Mouse (Mus musculus) embryonic facial prominence, embryonic 15.5 days (tissue): ENCODE data around the gene Gnl3. TPM values are rescaled to one million over a fixed set of nuclear protein-coding genes. Genes with fewer than 3 reads are reported as not detected.
A peak's percentile ranks its signal among the peaks of the same experiment; 100 is the strongest.

Source experiments
- ATAC-seq: fragments of 200-750 bp; cut with Nextera tagmentation; 2 replicates; pipeline ENCODE4 v1.8.0; 2017; ENCODE audit warnings: low read depth, moderate TSS enrichment; ENCODE audit not compliant: insufficient number of reproducible peaks, low FRiP score, low TSS enrichment
- H3K27ac ChIP-seq: fragments of 300-500 bp; sonication (generic); replicated peaks from 2 replicates; pipeline ENCODE4 v1.5.1; 2015; ENCODE audit warnings: mild to moderate bottlenecking, inconsistent platforms
- H3K27me3 ChIP-seq: fragments of 300-500 bp; sonication (generic); 2 replicates; pipeline ENCODE4 v1.6.1; 2015; ENCODE audit warnings: inconsistent platforms
- H3K36me3 ChIP-seq: fragments of 300-500 bp; sonication (generic); 2 replicates; pipeline ENCODE4 v1.6.1; 2015; ENCODE audit warnings: mild to moderate bottlenecking, inconsistent platforms
- H3K4me1 ChIP-seq: fragments of 300-500 bp; sonication (generic); 2 replicates; pipeline ENCODE4 v1.6.1; 2015; ENCODE audit warnings: inconsistent platforms
- H3K4me2 ChIP-seq: fragments of 300-500 bp; sonication (generic); replicated peaks from 2 replicates; pipeline ENCODE4 v1.6.1; 2015; ENCODE audit warnings: mild to moderate bottlenecking, inconsistent platforms
- H3K4me3 ChIP-seq: fragments of 300-500 bp; sonication (generic); replicated peaks from 2 replicates; pipeline ENCODE4 v1.5.1; 2015; ENCODE audit warnings: mild to moderate bottlenecking, inconsistent platforms
- H3K9ac ChIP-seq: fragments of 300-500 bp; sonication (generic); 2 replicates; pipeline ENCODE4 v1.6.1; 2015; ENCODE audit warnings: inconsistent platforms
- H3K9me3 ChIP-seq: fragments of 300-500 bp; sonication (generic); replicated peaks from 2 replicates; pipeline ENCODE4 v1.6.1; 2016; ENCODE audit warnings: inconsistent platforms
- WGBS: fragments of 180-500 bp; shearing (Covaris S2); methylation state at CpG from one replicate; pipeline ENCODE4 v1.1.7; 2015; 5-methylcytosine and 5-hydroxymethylcytosine counted together
- polyA plus RNA-seq: library from polyadenylated mRNA; unstranded; fragments of >200 nt; fragmentation: Nextera tagmentation; extraction: Ambion mirVana; gene quantifications from 2 replicates; pipeline ENCODE4 v1.2.1, GENCODE M21; 2015

Gene Gnl3
- 109 and 113 TPM in 2 replicates for polyA plus RNA-seq

GRCm38 (mm10) chr14:31018860-31019291, at the start of gene Gnl3, which contains the start of gene Pbrm1:
TSS of gene Gnl3 (minus strand) at chr14:31019152.
TSS of gene Pbrm1 (plus strand) at chr14:31019138.
- Histone ChIP-seq H3K4me1 (peaks cover 20% of the 10 kb centered on the region), H3K9ac (peak within 1 kb of the TSS; percentile 84), H3K27ac (peak within 1 kb of the TSS; percentile 98), H3K4me2 (peak within 1 kb of the TSS; percentile 72), H3K4me3 (peak within 1 kb of the TSS; percentile 82), H3K9me3 (no peaks in the 10 kb centered on the region), H3K27me3 (no peaks in the 10 kb centered on the region), H3K36me3 (peaks cover 39% of the 10 kb centered on the region)
- 0% methylated on average over 38 of the region's 53 CpGs for WGBS
- peak; percentile 97 for ATAC-seq

- no peak overlapping the region for H3K4me2 ChIP-seq
- no peak for ATAC-seq
- no peak overlapping the region for H3K4me3 ChIP-seq
- H3K27ac ChIP-seq: no peak overlapping the region
- no peaks in the 10 kb centered on the region for H3K27me3 ChIP-seq
- H3K9ac ChIP-seq: no peak overlapping the region
- H3K4me1 ChIP-seq: no peaks in the 10 kb centered on the region
- H3K9me3 ChIP-seq: no peaks in the 10 kb centered on the region
- WGBS: 67% methylated on average over 1 of the region's 1 CpGs
- H3K36me3 ChIP-seq: peaks cover 67% of the 10 kb centered on the region
Observed at GRCm38 (mm10) chr14:31062277-31062676, 43.3 kb upstream of the Gnl3 start.

- H3K36me3 ChIP-seq: peaks cover 65% of the 10 kb centered on the region
- no peak for ATAC-seq
- H3K4me3 ChIP-seq: no peak overlapping the region
- H3K27me3 ChIP-seq: no peaks in the 10 kb centered on the region
- no peaks in the 10 kb centered on the region for H3K9me3 ChIP-seq
- 96% methylated on average over 1 of the region's 1 CpGs for WGBS
- H3K4me1 ChIP-seq: no peaks in the 10 kb centered on the region
- no peak overlapping the region for H3K27ac ChIP-seq
- no peak overlapping the region for H3K4me2 ChIP-seq
- H3K9ac ChIP-seq: no peak overlapping the region
Observed at GRCm38 (mm10) chr14:31045817-31046216, 26.9 kb upstream of the Gnl3 start.

GRCm38 (mm10) chr14:31045296-31045695, 26.3 kb upstream of the Gnl3 start:
- no peak overlapping the region for H3K27ac ChIP-seq
- no peak overlapping the region for H3K4me3 ChIP-seq
- ATAC-seq: no peak
- no peak overlapping the region for H3K4me2 ChIP-seq
- H3K27me3 ChIP-seq: no peaks in the 10 kb centered on the region
- H3K4me1 ChIP-seq: no peaks in the 10 kb centered on the region
- WGBS: 83% methylated on average over 5 of the region's 5 CpGs
- peaks cover 59% of the 10 kb centered on the region for H3K36me3 ChIP-seq
- H3K9ac ChIP-seq: no peak overlapping the region
- no peaks in the 10 kb centered on the region for H3K9me3 ChIP-seq

GRCm38 (mm10) chr14:31025785-31026184, 6.8 kb upstream of the Gnl3 start:
- ATAC-seq: no peak
- no peaks in the 10 kb centered on the region for H3K9me3 ChIP-seq
- 77% methylated on average over 3 of the region's 3 CpGs for WGBS

GRCm38 (mm10) chr14:31022579-31022978, 3.6 kb upstream of the Gnl3 start:
- peaks cover 32% of the 10 kb centered on the region for H3K36me3 ChIP-seq
- H3K4me1 ChIP-seq: peaks cover 11% of the 10 kb centered on the region
- no peak overlapping the region for H3K27ac ChIP-seq
- H3K27me3 ChIP-seq: no peaks in the 10 kb centered on the region
- ATAC-seq: no peak
- H3K9ac ChIP-seq: no peak overlapping the region
- H3K9me3 ChIP-seq: no peaks in the 10 kb centered on the region
- 16% methylated on average over 1 of the region's 1 CpGs for WGBS
- no peak overlapping the region for H3K4me3 ChIP-seq
- no peak overlapping the region for H3K4me2 ChIP-seq

More at GRCm38 (mm10) chr14:31025785-31026184, 6.8 kb upstream of the Gnl3 start:
- H3K27ac ChIP-seq: no peak overlapping the region
- H3K4me1 ChIP-seq: no peaks in the 10 kb centered on the region
- no peak overlapping the region for H3K9ac ChIP-seq
- no peak overlapping the region for H3K4me3 ChIP-seq
- H3K27me3 ChIP-seq: no peaks in the 10 kb centered on the region
- H3K4me2 ChIP-seq: no peak overlapping the region
- peaks cover 54% of the 10 kb centered on the region for H3K36me3 ChIP-seq

GRCm38 (mm10) chr14:31019331-31020205, 616 bp upstream of the Gnl3 start:
- Histone ChIP-seq H3K4me1 (peaks cover 20% of the 10 kb centered on the region), H3K4me3 (peak overlapping the region; percentile 82), H3K4me2 (peak overlapping the region; percentile 51), H3K9me3 (no peaks in the 10 kb centered on the region), H3K27me3 (no peaks in the 10 kb centered on the region), H3K27ac (peak overlapping the region; percentile 98), H3K9ac (peak overlapping the region; percentile 84), H3K36me3 (peaks cover 37% of the 10 kb centered on the region)
- WGBS: 4% methylated on average over 23 of the region's 56 CpGs
- ATAC-seq: peak; percentile 94

GRCm38 (mm10) chr14:31017854-31018253, 1.1 kb downstream of the Gnl3 start:
- no peak overlapping the region for H3K27ac ChIP-seq
- H3K4me1 ChIP-seq: peaks cover 20% of the 10 kb centered on the region
- ATAC-seq: no peak
- peak overlapping the region; percentile 82 for H3K4me3 ChIP-seq
- H3K4me2 ChIP-seq: peak overlapping the region; percentile 72
- H3K36me3 ChIP-seq: peaks cover 48% of the 10 kb centered on the region
- WGBS: 0% methylated on average over 2 of the region's 2 CpGs
- peak overlapping the region; percentile 84 for H3K9ac ChIP-seq
- no peaks in the 10 kb centered on the region for H3K9me3 ChIP-seq
- no peaks in the 10 kb centered on the region for H3K27me3 ChIP-seq

- WGBS: 79% methylated on average over 1 of the region's 1 CpGs
- no peak overlapping the region for H3K9ac ChIP-seq
- no peak for ATAC-seq
Observed at GRCm38 (mm10) chr14:31016063-31016462, 2.9 kb downstream of the Gnl3 start.

GRCm38 (mm10) chr14:31013928-31014327, 5.0 kb downstream of the Gnl3 start:
- 95% methylated on average over 2 of the region's 2 CpGs for WGBS
- Histone ChIP-seq H3K9me3 (no peaks in the 10 kb centered on the region), H3K27ac (no peak overlapping the region), H3K4me3 (no peak overlapping the region), H3K4me1 (peaks cover 15% of the 10 kb centered on the region), H3K27me3 (no peaks in the 10 kb centered on the region), H3K9ac (no peak overlapping the region), H3K4me2 (no peak overlapping the region), H3K36me3 (peaks cover 81% of the 10 kb centered on the region)
- ATAC-seq: no peak

More at GRCm38 (mm10) chr14:31016063-31016462, 2.9 kb downstream of the Gnl3 start:
- no peaks in the 10 kb centered on the region for H3K9me3 ChIP-seq
- H3K27ac ChIP-seq: no peak overlapping the region
- H3K4me2 ChIP-seq: no peak overlapping the region
- H3K27me3 ChIP-seq: no peaks in the 10 kb centered on the region
- peaks cover 20% of the 10 kb centered on the region for H3K4me1 ChIP-seq
- H3K4me3 ChIP-seq: no peak overlapping the region; the same call in 1 of the 2 replicates
- H3K36me3 ChIP-seq: peaks cover 64% of the 10 kb centered on the region

GRCm38 (mm10) chr14:31011588-31011987, 7.4 kb downstream of the Gnl3 start:
- WGBS: 95% methylated on average over 3 of the region's 3 CpGs
- Histone ChIP-seq H3K4me2 (no peak overlapping the region), H3K9ac (no peak overlapping the region), H3K4me3 (no peak overlapping the region), H3K27me3 (no peaks in the 10 kb centered on the region), H3K27ac (no peak overlapping the region), H3K9me3 (no peaks in the 10 kb centered on the region), H3K4me1 (no peaks in the 10 kb centered on the region), H3K36me3 (peaks cover 85% of the 10 kb centered on the region)
- ATAC-seq: no peak
